Mouse (Mus musculus): Measurements from ENCODE around the gene Rtn4rl2.
A peak's percentile ranks its signal among the peaks of the same experiment; 100 is the strongest.

The Rtn4rl2 gene

GRCm38 (mm10) chr2:84841905-84842304, 44.6 kb downstream of the Rtn4rl2 start:
- no peak for DNase-seq

GRCm38 (mm10) chr2:84840748-84841563, 45.6 kb downstream of the Rtn4rl2 start:
- DNase-seq = no peak

DNA sequence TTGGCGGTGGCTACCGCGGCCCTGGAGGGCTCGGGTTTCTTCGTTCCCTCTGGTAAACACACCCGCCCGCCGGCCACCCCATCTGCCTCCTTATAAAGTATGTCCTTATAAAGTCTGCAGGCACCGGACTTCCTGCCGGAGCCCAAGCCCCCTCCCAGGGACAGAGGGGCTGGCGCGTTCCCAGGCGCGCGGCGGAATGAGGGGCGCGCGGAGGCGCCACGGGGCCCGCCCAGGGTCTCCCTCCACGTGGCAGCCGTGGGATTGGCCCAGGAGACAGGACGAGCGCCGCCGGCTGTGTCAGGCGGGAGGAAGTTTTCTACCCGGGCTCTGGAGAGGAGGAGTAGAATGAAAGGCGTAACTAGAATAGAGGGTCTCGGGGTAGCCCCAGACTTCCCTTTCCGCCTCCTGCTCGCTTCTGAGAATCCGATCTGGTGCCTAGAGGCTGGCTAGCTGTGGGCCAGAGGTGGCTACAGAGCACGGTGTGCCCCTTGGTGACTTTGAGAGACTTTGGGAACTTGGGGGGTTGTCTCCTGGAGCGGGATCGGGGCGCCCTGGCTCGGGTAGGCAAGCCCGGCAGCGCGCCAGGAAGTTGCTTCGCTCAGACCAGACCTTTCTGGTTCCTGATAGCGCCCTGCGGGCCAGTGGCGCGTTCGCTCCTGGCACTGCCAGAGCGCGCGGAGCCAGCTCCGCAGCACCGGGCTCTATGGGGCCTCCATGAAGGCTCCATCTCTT, 46.3 kb downstream of the Rtn4rl2 start:
- DNase-seq = peak in 1 of 2 experiments; percentile 60

DNA sequence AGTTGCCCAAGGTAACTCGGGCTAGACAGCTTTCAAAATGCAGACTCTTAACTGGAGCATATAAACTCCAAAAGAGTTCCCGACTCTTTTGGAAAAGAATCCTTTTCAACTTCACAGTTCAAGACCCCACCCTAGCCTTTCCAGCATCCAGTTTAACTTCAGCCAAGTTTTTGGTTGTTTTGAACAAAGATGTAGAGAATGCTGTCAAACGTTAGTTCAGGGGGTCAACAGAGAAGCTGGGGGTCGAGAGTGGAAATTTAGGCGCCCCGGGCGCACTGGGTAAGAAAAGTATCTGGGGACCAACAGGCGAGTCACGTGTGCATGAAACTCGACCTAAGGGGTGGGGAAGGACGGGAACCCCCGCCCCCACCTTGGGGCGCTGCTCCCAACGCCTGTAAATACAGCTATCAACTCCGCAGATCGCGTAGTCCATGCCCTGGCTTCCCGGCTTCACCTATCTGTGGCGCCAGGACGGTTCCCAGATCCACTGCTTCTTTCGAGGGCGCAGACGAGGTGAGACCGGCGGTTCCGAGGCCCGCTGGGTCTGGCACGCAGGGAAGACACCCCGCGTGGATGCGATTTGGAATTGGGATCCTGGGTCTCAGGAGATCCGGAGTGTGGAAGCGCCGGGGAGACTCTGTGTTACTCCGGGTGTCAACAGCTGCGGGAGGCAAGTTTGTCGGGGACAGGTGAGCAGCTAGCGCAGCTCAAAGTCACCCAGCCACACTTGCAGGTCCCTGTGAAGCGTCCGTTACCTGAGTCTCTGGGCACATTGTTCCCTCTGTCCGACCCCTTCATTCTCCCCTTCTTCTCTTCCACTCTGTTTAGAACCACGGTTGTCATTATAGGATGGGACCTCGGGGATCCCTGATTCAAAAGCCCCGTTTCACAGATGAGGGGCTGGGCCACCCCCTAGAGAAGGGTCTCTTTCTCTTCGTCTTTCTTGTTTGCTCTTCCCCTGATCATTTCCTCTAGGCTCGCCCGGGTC, 47.2 kb downstream of the Rtn4rl2 start:
- peak in 1 of 2 experiments; percentile 32 for DNase-seq

DNA sequence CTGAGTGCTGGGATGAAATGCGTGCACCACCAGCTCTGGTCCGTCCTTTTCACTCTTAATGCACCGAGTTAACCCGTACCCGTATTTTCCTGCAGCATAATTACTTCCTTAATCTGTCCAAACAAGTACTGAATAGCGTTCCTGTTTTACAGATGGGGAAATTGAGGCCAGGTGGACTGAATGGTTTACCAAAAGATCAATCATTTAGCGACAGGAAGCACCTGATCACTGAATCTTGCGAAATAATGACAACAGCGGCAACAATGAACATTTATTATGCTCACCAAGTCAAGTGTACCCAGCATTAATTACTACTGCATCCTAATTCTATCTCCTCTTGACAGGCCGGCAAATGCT, 47.9 kb downstream of the Rtn4rl2 start, which contains the start of gene Slc43a1:
TSS of gene Slc43a1 (plus strand) at position 258 of the 357 bp plus-strand sequence.
- no peak for DNase-seq

DNA sequence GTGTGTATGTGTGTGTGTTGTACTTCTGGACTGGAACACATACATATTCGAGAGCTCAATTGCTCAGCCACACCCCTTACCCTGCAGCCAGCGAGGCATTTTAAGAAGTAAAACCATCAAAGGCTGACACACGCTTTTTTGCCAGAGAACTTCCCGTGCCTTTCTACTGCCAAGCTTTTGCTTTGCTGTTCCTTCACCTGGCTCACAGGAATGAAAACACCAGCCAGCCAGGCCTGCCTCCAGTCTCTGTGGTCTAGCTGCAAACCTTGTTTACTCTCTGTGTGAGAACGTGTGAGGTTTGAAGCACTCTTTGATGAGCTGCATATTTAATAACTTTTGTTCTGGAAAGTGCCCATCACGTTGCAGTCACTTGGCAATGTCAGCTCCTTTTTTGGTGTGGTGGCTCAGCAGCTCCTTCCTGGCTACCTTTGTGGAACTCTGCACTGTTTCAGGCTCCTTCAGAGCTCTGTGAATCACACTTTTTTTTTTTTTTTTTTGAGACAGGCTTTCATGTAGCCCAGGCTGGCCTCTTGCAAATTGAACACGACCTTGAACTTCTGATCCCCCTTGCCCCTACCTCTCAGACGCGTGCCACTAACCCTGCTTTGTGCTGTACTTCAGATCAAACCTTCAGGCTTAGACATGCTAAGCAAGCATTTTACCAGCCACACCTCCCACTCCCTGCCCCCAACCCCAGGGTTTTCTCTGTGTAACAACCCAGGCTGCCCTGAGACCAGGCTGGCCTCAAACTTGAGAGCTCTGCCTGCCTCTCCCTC, 48.5 kb downstream of the Rtn4rl2 start:
- DNase-seq = peak in 1 of 2 experiments; percentile 15

GRCm38 (mm10) chr2:84837107-84837506, 49.4 kb downstream of the Rtn4rl2 start:
- peak; percentile 46 to 47 for DNase-seq

DNA sequence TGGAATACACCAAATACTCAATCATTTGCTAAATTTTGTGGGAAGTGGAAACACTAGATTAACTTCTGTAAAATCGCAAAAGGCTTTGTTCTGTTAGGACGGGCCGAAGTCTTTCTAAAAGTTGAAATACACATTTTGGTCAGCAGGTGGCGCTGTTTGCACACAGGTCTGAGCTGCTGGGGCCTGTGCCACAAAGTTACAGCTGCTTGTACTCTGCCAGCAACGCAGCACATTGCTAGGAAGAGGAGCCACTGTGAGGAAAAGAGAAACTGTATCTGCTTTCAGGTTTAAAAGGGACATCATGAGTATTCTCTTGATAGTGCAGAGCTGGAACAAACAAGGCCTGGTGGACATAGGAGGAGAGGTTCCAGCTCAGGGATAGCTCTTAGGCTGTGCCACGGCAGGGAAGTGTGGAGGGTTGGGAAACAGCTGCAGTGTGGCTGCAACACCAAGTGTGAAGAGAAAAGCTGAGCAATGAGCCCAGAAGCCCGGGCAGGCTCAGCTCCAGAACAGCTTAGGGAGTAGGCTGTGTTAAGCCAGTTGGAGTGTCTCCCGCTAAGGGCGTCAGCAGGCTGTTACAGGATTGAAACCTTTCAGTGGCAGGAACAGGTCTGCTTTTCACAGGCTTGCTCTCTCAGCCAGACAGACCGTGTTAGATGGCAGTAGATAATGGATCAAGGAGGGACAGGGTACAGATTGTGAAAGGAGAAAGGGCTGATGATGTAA, 54.7 kb downstream of the Rtn4rl2 start:
- peak; percentile 49 to 77 for DNase-seq

GRCm38 (mm10) chr2:84827283-84827920, 59.1 kb downstream of the Rtn4rl2 start:
- no peak for DNase-seq

GRCm38 (mm10) chr2:84826488-84827282, 59.8 kb downstream of the Rtn4rl2 start, which contains the start of gene Timm10:
Gene Timm10 (plus strand): TSS chr2:84826997.
- peak; percentile 67 for DNase-seq

GRCm38 (mm10) chr2:84823237-84823636, 63.3 kb downstream of the Rtn4rl2 start:
- DNase-seq = no peak

DNA sequence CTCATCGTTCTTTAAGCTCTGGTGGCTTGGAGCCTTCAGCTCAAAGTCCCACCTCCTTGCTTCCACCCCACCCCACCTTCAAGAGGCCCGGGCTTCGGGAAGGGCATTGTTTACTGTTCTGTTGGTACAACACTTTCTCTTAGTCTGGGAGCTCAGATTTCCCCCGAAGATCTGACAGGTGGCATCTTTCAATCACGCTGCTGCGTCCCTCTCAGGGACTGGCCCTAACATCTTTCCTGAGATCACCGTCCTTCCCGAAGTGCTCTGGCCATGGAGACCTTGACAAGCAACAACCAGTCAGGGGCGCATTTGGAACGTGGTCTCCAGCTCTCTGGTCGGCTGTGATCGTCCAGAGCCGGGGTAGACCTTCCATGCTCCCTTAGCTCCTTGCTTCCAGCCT, 64.0 kb downstream of the Rtn4rl2 start, which contains the start of gene Smtnl1:
TSS of gene Smtnl1 (minus strand) at position 101 of the 400 bp plus-strand sequence.
- no peak for DNase-seq

All from spleen, adult 18-20 months (tissue).